Mouse (Mus musculus) liver, adult (tissue): Measurements from ENCODE around the gene 1110008L16Rik.
A peak's percentile ranks its signal among the peaks of the same experiment; 100 is the strongest.

Experiments used
- GATA4 ChIP-seq: IDR thresholded peaks from 2 replicates; pipeline ENCODE4 v1.6.1; 2014; ENCODE audit warnings: mild to moderate bottlenecking, low read length; ENCODE audit not compliant: insufficient replicate concordance

1110008L16Rik gene

GRCm38 (mm10) chr12:55386456-55386855 lies 87.1 kb downstream of the 1110008L16Rik start:
- no peak for TF ChIP-seq GATA4

- no peak for TF ChIP-seq GATA4
Measured at GRCm38 (mm10) chr12:55387083-55387787, 87.9 kb downstream of the 1110008L16Rik start.

- TF ChIP-seq GATA4: no peak
Measured at GRCm38 (mm10) chr12:55387788-55388465, 88.5 kb downstream of the 1110008L16Rik start.

- no peak for TF ChIP-seq GATA4
Measured at GRCm38 (mm10) chr12:55388478-55388877, 89.1 kb downstream of the 1110008L16Rik start.

- no peak for TF ChIP-seq GATA4
Measured at GRCm38 (mm10) chr12:55389132-55390081, 90.0 kb downstream of the 1110008L16Rik start.

- no peak for TF ChIP-seq GATA4
Measured at GRCm38 (mm10) chr12:55392120-55392519, 92.7 kb downstream of the 1110008L16Rik start.

GRCm38 (mm10) chr12:55392733-55393577 lies 93.6 kb downstream of the 1110008L16Rik start:
- no peak for TF ChIP-seq GATA4

GRCm38 (mm10) chr12:55396536-55396935 lies 97.2 kb downstream of the 1110008L16Rik start:
- no peak for TF ChIP-seq GATA4

GRCm38 (mm10) chr12:55397544-55398239 lies 98.3 kb downstream of the 1110008L16Rik start:
- no peak for TF ChIP-seq GATA4

GRCm38 (mm10) chr12:55398240-55399127 lies 99.1 kb downstream of the 1110008L16Rik start:
- TF ChIP-seq GATA4: peak; percentile 44; the same call in 1 of the 2 replicates

- TF ChIP-seq GATA4: no peak
Measured at GRCm38 (mm10) chr12:55399128-55399677, 99.8 kb downstream of the 1110008L16Rik start.

GRCm38 (mm10) chr12:55407888-55408287 lies 108.5 kb downstream of the 1110008L16Rik start:
- TF ChIP-seq GATA4: no peak

- TF ChIP-seq GATA4: no peak
Measured at GRCm38 (mm10) chr12:55415255-55415654, 115.9 kb downstream of the 1110008L16Rik start.
